In the genomic region with DNA sequence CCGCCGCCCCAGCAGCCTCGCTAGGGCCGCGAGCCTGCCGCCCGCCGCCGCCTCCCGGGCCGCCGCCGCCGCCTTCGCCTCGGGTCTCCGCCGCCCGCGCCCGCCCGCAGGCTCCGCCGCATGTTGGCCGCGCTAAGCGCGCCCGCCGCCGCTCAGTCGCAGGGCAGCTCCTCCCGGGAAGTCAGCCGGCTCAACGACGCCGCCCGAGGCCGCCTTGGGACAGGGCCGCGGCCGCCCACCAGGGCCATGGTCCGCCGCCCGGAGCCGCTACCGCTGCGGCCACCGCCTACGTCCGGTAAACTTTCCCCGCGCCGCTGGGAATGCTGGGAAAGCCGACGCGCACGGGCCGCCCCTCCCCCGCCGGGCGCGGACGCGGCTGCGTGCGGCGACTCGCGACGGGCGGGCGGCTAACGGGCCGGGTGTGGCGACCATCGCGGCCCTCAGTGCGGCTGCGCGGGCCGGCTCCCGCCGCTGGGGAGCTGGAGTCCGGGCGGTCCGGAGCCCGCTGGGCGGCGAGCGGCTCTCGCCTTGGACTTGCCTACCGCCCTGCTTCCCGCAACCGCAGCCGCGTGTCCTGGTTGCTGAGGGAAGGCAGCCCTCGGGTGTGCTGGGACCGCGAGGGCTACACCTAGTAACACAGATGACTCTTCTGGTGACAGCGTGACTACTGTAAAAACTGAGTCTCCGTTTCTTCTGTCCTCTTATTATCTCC, we compare ENCODE assay signal across 8 mouse cellular contexts. TPM values are rescaled to one million over a fixed set of nuclear protein-coding genes. Genes with fewer than 3 reads are reported as not detected.
DNase-seq lines count a peak whose midpoint lies in the region; ATAC-seq lines count a peak whose summit lies in the region.

A gene (minus strand): TSS at position 217 of the 712 bp plus-strand sequence.

- H3K4me2 ChIP-seq in heart, embryonic 11.5 days, result peak within 1 kb of the TSS; percentile 70
- peak within 1 kb of the TSS; percentile 76 for H3K4me2 ChIP-seq in kidney, embryonic 16.5 days (replicated peaks; ENCODE audit: low read depth, low read length)

- H3K4me3 ChIP-seq in erythroblast, embryonic 14.5 days (replicated peaks), result peak within 1 kb of the TSS; percentile 97
- peak within 1 kb of the TSS; percentile 94 for H3K4me3 ChIP-seq in heart, embryonic 11.5 days (ENCODE audit: low read depth, low read length)
- H3K4me3 ChIP-seq in kidney, embryonic 16.5 days (ENCODE audit: low read length), result peak within 1 kb of the TSS; percentile 92

- under 1% methylated on average over 92 of the region's 102 CpGs for WGBS in heart, embryonic 11.5 days (ENCODE audit: insufficient replicate concordance)
- WGBS in kidney, embryonic 16.5 days, result under 1% methylated on average over 101 of the region's 102 CpGs

- peaks cover 45% of the 10 kb centered on the region for H3K4me1 ChIP-seq in erythroblast, embryonic 14.5 days (ENCODE audit: control insufficient read depth)
- H3K4me1 ChIP-seq in heart, embryonic 11.5 days (ENCODE audit: control insufficient read depth, insufficient read depth, low read length), result peaks cover 4% of the 10 kb centered on the region; the same call in 1 of the 2 replicates
- H3K4me1 ChIP-seq in kidney, embryonic 16.5 days (ENCODE audit: insufficient read depth, low read length), result peaks cover 18% of the 10 kb centered on the region

- peak within 1 kb of the TSS; percentile 97 for H3K9ac ChIP-seq in heart, embryonic 11.5 days (ENCODE audit: low read depth, low read length)
- H3K9ac ChIP-seq in kidney, embryonic 16.5 days (replicated peaks; ENCODE audit: low read length), result peak within 1 kb of the TSS; percentile 95

- peak; percentile 70 for DNase-seq in CD4-positive helper T cell, adult 2 months (ENCODE audit: low read depth, low spot score)
- peak; percentile 54 for DNase-seq in brain, embryonic 18.5 days (ENCODE audit: low read depth, low spot score)
- DNase-seq in liver, result peak; percentile 94
- DNase-seq in monocyte, adult 2 months (ENCODE audit: low read depth in 1 of 2, low spot score in 2 of 2), result peak; percentile 40 to 70
- peak; percentile 79 to 82 for DNase-seq in spleen, postnatal 14 days (ENCODE audit: low spot score in 2 of 2)

- peak; percentile 95 for ATAC-seq in heart, embryonic 11.5 days (replicated peaks; ENCODE audit: insufficient number of reproducible peaks, low FRiP score, low TSS enrichment)
- ATAC-seq in kidney, embryonic 16.5 days (ENCODE audit: low FRiP score, low TSS enrichment), result peak; percentile 93

- peak within 1 kb of the TSS; percentile 94 for H3K27ac ChIP-seq in heart, embryonic 11.5 days (ENCODE audit: low read depth, low read length)
- H3K27ac ChIP-seq in kidney, embryonic 16.5 days (ENCODE audit: low read length), result peak within 1 kb of the TSS; percentile 92

- H3K27me3 ChIP-seq in erythroblast, embryonic 14.5 days (ENCODE audit: control insufficient read depth), result no peaks in the 10 kb centered on the region
- H3K27me3 ChIP-seq in heart, embryonic 11.5 days (ENCODE audit: control insufficient read depth, insufficient read depth, low read length), result no peaks in the 10 kb centered on the region
- no peaks in the 10 kb centered on the region for H3K27me3 ChIP-seq in kidney, embryonic 16.5 days (ENCODE audit: insufficient read depth, low read length)

- H3K9me3 ChIP-seq in erythroblast, embryonic 14.5 days (ENCODE audit: control insufficient read depth, low read length), result no peaks in the 10 kb centered on the region
- H3K9me3 ChIP-seq in heart, embryonic 11.5 days (replicated peaks; ENCODE audit: control insufficient read depth, low read length), result no peaks in the 10 kb centered on the region
- no peaks in the 10 kb centered on the region for H3K9me3 ChIP-seq in kidney, embryonic 16.5 days (ENCODE audit: low read length)

- H3K36me3 ChIP-seq in erythroblast, embryonic 14.5 days (ENCODE audit: control insufficient read depth), result peaks cover 29% of the 10 kb centered on the region
- H3K36me3 ChIP-seq in heart, embryonic 11.5 days (ENCODE audit: control insufficient read depth, insufficient read depth, low read length), result peaks cover 12% of the 10 kb centered on the region
- peaks cover 21% of the 10 kb centered on the region for H3K36me3 ChIP-seq in kidney, embryonic 16.5 days (ENCODE audit: insufficient read depth, low read length)

RNA-seq across cellular contexts. Expression of the gene that starts here (rescaled TPM):
- polyA plus RNA-seq in erythroblast, embryonic 14.5 days (2012), result 1.6 and 2.0 TPM in 2 replicates
- polyA plus RNA-seq in heart, embryonic 11.5 days (2014; fragmentation: Nextera tagmentation; extraction: Ambion mirVana), result 6.4 and 7.4 TPM in 2 replicates
- polyA plus RNA-seq in kidney, embryonic 16.5 days (2015; fragmentation: Nextera tagmentation; extraction: Ambion mirVana), result 0.80 and 1.4 TPM in 2 replicates

Comparison
In these comparisons a context has a peak if more than half of its experiments do, and no peak if none do; other contexts are left out.
1. Peak in every context shown above with its lines: DNase-seq, ATAC-seq, H3K4me3 ChIP-seq and H3K27ac ChIP-seq.